7 mouse cellular contexts compared by ENCODE assay signal in the genomic region with DNA sequence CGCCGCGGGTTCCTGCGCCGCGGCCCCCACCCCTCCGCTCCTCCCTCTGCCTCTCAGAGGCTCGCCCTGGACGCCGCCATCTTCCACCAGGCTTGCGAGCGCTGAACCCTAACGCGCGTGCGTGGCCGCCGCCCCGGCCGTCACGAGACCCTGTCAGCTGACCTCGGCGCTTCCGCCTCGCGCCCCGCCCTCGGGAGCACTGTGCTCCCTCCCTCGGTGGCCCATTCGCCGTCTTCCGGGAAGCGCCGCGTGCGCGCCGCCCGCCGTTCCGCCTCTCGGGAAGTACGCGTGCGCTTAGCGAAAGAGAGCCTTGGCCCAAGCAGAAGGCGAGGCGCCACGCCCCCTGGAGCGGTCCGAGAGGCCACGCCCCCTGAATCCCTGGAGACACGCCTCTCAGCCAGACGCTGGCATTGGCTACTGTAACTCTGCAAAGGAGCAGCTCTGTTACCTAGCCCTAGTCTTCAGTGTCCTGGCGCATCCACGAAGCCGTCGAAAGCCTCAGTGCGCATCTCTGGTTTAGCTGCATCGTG. TPM values are rescaled to one million over a fixed set of nuclear protein-coding genes. Genes with fewer than 3 reads are reported as not detected.
DNase-seq lines count a peak whose midpoint lies in the region; ATAC-seq and TF ChIP-seq lines count a peak whose summit lies in the region.

A gene (minus strand): TSS at position 108 of the 530 bp plus-strand sequence.

- no peaks in the 10 kb centered on the region for H3K9me3 ChIP-seq in embryonic facial prominence, embryonic 10.5 days
- no peaks in the 10 kb centered on the region for H3K9me3 ChIP-seq in intestine, postnatal 0 days (ENCODE audit: control insufficient read depth)
- H3K9me3 ChIP-seq in midbrain, embryonic 12.5 days = no peaks in the 10 kb centered on the region

- peak; percentile 99 for ATAC-seq in intestine, postnatal 0 days
- peak; percentile 97 for ATAC-seq in midbrain, embryonic 12.5 days (ENCODE audit: low FRiP score, low read depth)

- H3K27ac ChIP-seq in embryonic facial prominence, embryonic 10.5 days (replicated peaks) = peak within 1 kb of the TSS; percentile 92
- H3K27ac ChIP-seq in intestine, postnatal 0 days (ENCODE audit: low read depth, low read length) = peak within 1 kb of the TSS; percentile 95
- H3K27ac ChIP-seq in midbrain, embryonic 12.5 days (replicated peaks) = peak within 1 kb of the TSS; percentile 87
- peak within 1 kb of the TSS; percentile 72 for H3K27ac ChIP-seq in small intestine, adult 2 months (ENCODE audit: insufficient read depth, low read depth, low read length)

- DNase-seq in adrenal gland, postnatal 10 days = peak; percentile 99
- peak; percentile 99 for DNase-seq in embryonic facial prominence, embryonic 10.5 days (ENCODE audit: low spot score)
- DNase-seq in gonadal fat pad, adult 2 months (ENCODE audit: low read depth) = peak; percentile 60
- peak; percentile 98 for DNase-seq in left cerebral cortex, postnatal 4 days

- intact Hi-C loops in left cerebral cortex, postnatal 4 days (cut with DNase I) = no loop called here

- H3K4me2 ChIP-seq in intestine, postnatal 0 days (replicated peaks; ENCODE audit: low read depth) = peak within 1 kb of the TSS; percentile 66
- H3K4me2 ChIP-seq in midbrain, embryonic 12.5 days (replicated peaks) = peak within 1 kb of the TSS; percentile 83

- H3K36me3 ChIP-seq in embryonic facial prominence, embryonic 10.5 days (replicated peaks) = no peaks in the 10 kb centered on the region
- no peaks in the 10 kb centered on the region for H3K36me3 ChIP-seq in intestine, postnatal 0 days (ENCODE audit: control insufficient read depth, insufficient read depth)
- no peaks in the 10 kb centered on the region for H3K36me3 ChIP-seq in midbrain, embryonic 12.5 days
- H3K36me3 ChIP-seq in small intestine, adult 2 months (ENCODE audit: control insufficient read depth, insufficient read depth, low read length) = 0 out of 2 replicates have a peak, but pooled peaks cover 1% of the 10 kb centered on the region

- under 1% methylated on average over 60 of the region's 60 CpGs for WGBS in embryonic facial prominence, embryonic 10.5 days
- WGBS in intestine, postnatal 0 days = under 1% methylated on average over 58 of the region's 60 CpGs
- WGBS in midbrain, embryonic 12.5 days = under 1% methylated on average over 57 of the region's 60 CpGs
- WGBS in small intestine, adult 2 months = 1% methylated on average over 55 of the region's 60 CpGs

- TF ChIP-seq POLR2A in small intestine, adult 2 months (IDR thresholded peaks at IDR 0.05; ENCODE audit: low read depth, low read length) = peak; percentile 64; the same call in 1 of the 2 replicates

- H3K4me1 ChIP-seq in embryonic facial prominence, embryonic 10.5 days = peaks cover 23% of the 10 kb centered on the region
- peaks cover 6% of the 10 kb centered on the region; the same call in 1 of the 2 replicates for H3K4me1 ChIP-seq in intestine, postnatal 0 days (replicated peaks; ENCODE audit: control insufficient read depth, insufficient read depth, low read length)
- peaks cover 17% of the 10 kb centered on the region for H3K4me1 ChIP-seq in midbrain, embryonic 12.5 days
- peaks cover 2% of the 10 kb centered on the region; the same call in 1 of the 2 replicates for H3K4me1 ChIP-seq in small intestine, adult 2 months (ENCODE audit: control insufficient read depth, insufficient read depth, insufficient read length, low read length)

- no peak for TF ChIP-seq CTCF in intestine, postnatal 0 days (IDR thresholded peaks at IDR 0.05; ENCODE audit: low read depth)
- TF ChIP-seq CTCF in small intestine, adult 2 months (IDR thresholded peaks at IDR 0.05; ENCODE audit: extremely low read depth, insufficient read length, insufficient replicate concordance, low read depth, low read length) = no peak

- H3K9ac ChIP-seq in intestine, postnatal 0 days (ENCODE audit: low read depth, low read length) = peak within 1 kb of the TSS; percentile 89
- peak within 1 kb of the TSS; percentile 82 for H3K9ac ChIP-seq in midbrain, embryonic 12.5 days (replicated peaks)

- peak within 1 kb of the TSS; percentile 93 for H3K4me3 ChIP-seq in embryonic facial prominence, embryonic 10.5 days
- H3K4me3 ChIP-seq in intestine, postnatal 0 days (ENCODE audit: low read depth, low read length) = peak within 1 kb of the TSS; percentile 99
- peak within 1 kb of the TSS; percentile 95 for H3K4me3 ChIP-seq in midbrain, embryonic 12.5 days
- peak within 1 kb of the TSS; percentile 85 for H3K4me3 ChIP-seq in small intestine, adult 2 months (ENCODE audit: low read depth, low read length)

- H3K27me3 ChIP-seq in embryonic facial prominence, embryonic 10.5 days (replicated peaks; ENCODE audit: low read depth, poor library complexity, severe bottlenecking) = no peaks in the 10 kb centered on the region
- no peaks in the 10 kb centered on the region for H3K27me3 ChIP-seq in intestine, postnatal 0 days (replicated peaks; ENCODE audit: control insufficient read depth, insufficient read depth, low read length)
- no peaks in the 10 kb centered on the region for H3K27me3 ChIP-seq in midbrain, embryonic 12.5 days
- H3K27me3 ChIP-seq in small intestine, adult 2 months (ENCODE audit: control insufficient read depth, insufficient read depth, low read length) = no peaks in the 10 kb centered on the region

RNA-seq across cellular contexts. Expression of the gene that starts here (rescaled TPM):
- 10 to 100 TPM; 40.5 to 58.5 TPM for total RNA-seq in adrenal gland, postnatal 10 days (2021)
- 19.1 and 19.3 TPM in 2 replicates for polyA plus RNA-seq in embryonic facial prominence, embryonic 10.5 days (2016; fragmentation: Nextera tagmentation; extraction: Ambion mirVana)
- polyA plus RNA-seq in gonadal fat pad, adult 2 months (2012; rRNA removed) = 40.8 and 61.1 TPM in 2 replicates
- polyA plus RNA-seq in intestine, postnatal 0 days (2015; fragmentation: Nextera tagmentation; extraction: Ambion mirVana) = 24.6 and 26.8 TPM in 2 replicates
- total RNA-seq in left cerebral cortex, postnatal 4 days (2021) = 100 to 1,000 TPM in 1 of 2 experiments, 10 to 100 TPM in 1; 90.2 to 100 TPM
- polyA plus RNA-seq in midbrain, embryonic 12.5 days (2016; fragmentation: Nextera tagmentation; extraction: Ambion mirVana) = 24.2 and 25.4 TPM in 2 replicates
- polyA plus RNA-seq in small intestine, adult 2 months (2012; rRNA removed) = 24.8 and 58.5 TPM in 2 replicates

Comparison
In these comparisons a context has a peak if more than half of its experiments do, and no peak if none do; other contexts are left out.
1. Peak in every context shown above with its lines: DNase-seq, ATAC-seq, H3K4me3 ChIP-seq and H3K27ac ChIP-seq.